Mouse (Mus musculus) adrenal gland, adult 2 months (tissue): ENCODE results near the gene Tsnax. TPM values are rescaled to one million over a fixed set of nuclear protein-coding genes. Genes with fewer than 3 reads are reported as not detected.
A peak's percentile ranks its signal among the peaks of the same experiment; 100 is the strongest.

Source experiments
- DNase-seq: peaks from one replicate; pipeline ENCODE4 v3.0.0; 2021
- microRNA-seq, 2 experiments: library from miRNA; unstranded; fragments of <30 nt; microRNA quantifications; one replicate each; pipeline ENCODE4 v1.2.0; 2021
- polyA plus RNA-seq: library from polyadenylated mRNA; depleted of rRNA; stranded (reverse); fragments of >200 nt; gene quantifications from 2 replicates; pipeline ENCODE4 v1.2.3, GENCODE M21; 2012; rRNA removed
- total RNA-seq, 2 experiments: library from RNA; stranded (reverse); gene quantifications; 2 replicates each; pipeline ENCODE4 v1.2.3; 2021

Gene Tsnax
- total and polyA plus RNA-seq, 3 experiments: 25.1 to 81.1 (median 63.4) TPM

DNA sequence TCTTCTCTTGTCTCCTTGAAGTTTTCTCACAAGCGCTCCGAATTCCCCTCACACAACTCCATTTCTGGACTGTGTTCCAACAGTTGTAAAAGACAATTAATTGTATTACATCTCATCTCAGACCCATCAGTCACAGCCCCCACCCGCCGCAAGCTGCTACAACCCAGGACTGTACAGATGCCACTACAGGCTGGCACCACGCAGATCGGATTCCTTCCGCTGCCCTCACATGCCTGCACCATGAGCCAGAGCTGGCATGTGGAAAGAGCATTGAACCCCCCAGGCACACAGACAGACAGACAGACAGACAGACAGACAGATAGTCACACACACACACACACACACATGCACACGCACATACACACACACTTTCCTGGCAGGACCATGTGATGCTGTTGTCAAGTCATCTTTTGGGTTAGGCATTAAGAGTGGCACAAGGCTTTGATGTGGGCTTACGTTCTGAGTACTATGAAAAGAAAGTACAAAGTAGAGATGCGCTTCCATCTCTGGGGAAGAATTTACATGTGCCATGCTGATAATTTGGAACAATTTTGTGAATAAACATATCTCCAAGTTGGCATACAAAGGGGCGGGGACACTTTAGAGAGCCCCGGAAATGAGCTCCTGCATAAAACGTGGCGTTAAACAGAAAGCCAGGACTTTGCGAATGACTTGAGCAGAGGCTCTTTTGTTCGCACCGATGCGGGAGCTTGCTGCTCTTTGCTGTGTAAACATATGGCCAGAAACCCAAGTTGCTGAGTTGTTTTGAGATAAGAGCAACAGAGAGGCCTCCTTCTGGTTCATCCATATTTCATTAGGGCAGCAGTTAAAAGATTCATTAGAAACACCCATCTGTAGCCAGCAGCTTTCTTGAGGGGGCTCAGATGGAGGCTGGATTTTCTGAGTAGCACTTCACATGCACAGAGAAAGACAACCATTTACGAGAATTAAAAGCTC, 67.9 kb downstream of the Tsnax start:
- DNase-seq: no peak

DNA sequence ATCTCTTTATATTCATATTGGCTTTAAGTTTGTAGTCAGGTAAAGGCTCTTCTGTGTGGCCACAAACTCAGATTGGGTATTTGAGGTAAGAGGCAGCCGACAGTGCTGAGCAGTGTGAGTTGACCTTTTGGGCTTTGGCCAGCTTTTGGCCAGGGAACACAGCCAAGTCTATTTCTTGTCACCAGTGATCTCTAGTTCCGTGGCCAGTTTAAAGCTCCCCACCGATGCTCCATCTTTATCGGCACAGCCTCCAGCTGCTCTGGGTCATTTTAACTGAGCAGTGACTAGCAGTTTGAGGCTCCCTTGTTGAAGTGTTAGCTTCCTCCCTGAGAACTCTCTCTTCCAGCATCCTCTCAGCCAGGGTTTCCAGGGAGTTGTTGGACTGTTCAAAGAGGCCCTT, 70.9 kb downstream of the Tsnax start:
- DNase-seq: peak; percentile 83

Small RNA genes within 50 kb of the gene (microRNA-seq; reads per million reads assigned to microRNA genes)
- 0 reads per million in 2 experiments for gene Gm22197

Other genes starting within 250 kb of the Tsnax start
- 1 to 10 TPM; 1.4 to 3.5 TPM for gene Trim67, start 219.9 kb upstream of the Tsnax start, total RNA-seq
- 0.52 and 1.0 TPM in 2 replicates for gene Trim67, start 219.9 kb upstream of the Tsnax start, polyA plus RNA-seq
- 100 to 1,000 TPM in 1 of 2 experiments, 10 to 100 TPM in 1; 81.0 to 108 TPM for gene Gnpat, start 150.0 kb upstream of the Tsnax start, total RNA-seq
- 66.9 and 77.8 TPM in 2 replicates for gene Gnpat, start 150.0 kb upstream of the Tsnax start, polyA plus RNA-seq
- gene 2810004N23Rik, start 149.9 kb upstream of the Tsnax start, total RNA-seq: 10 to 100 TPM; 25.9 to 28.0 TPM
- 7.6 and 10.7 TPM in 2 replicates for gene 2810004N23Rik, start 149.9 kb upstream of the Tsnax start, polyA plus RNA-seq
- gene Exoc8, start 115.3 kb upstream of the Tsnax start, total RNA-seq: 10 to 100 TPM; 19.9 to 24.2 TPM
- gene Exoc8, start 115.3 kb upstream of the Tsnax start, polyA plus RNA-seq: 9.1 and 10.6 TPM in 2 replicates
- gene Sprtn, start 115.1 kb upstream of the Tsnax start, total RNA-seq: 10 to 100 TPM; 19.4 to 19.9 TPM
- 7.7 and 9.7 TPM in 2 replicates for gene Sprtn, start 115.1 kb upstream of the Tsnax start, polyA plus RNA-seq
- 10 to 100 TPM; 56.1 to 68.0 TPM for gene Egln1, start 63.7 kb upstream of the Tsnax start, total RNA-seq
- 25.3 and 32.7 TPM in 2 replicates for gene Egln1, start 63.7 kb upstream of the Tsnax start, polyA plus RNA-seq
- 1 to 10 TPM; 1.2 to 1.8 TPM for gene Disc1, start 41.2 kb downstream of the Tsnax start, total RNA-seq
- 0.79 and 1.1 TPM in 2 replicates for gene Disc1, start 41.2 kb downstream of the Tsnax start, polyA plus RNA-seq